Mouse (Mus musculus) intestine, postnatal 0 days (tissue): ENCODE measurements around the gene Fcer1g. TPM values are rescaled to one million over a fixed set of nuclear protein-coding genes. Genes with fewer than 3 reads are reported as not detected.
A peak's percentile ranks its signal among the peaks of the same experiment; 100 is the strongest.

Source experiments
- ATAC-seq: fragments of 200-750 bp; cut with Nextera tagmentation; 2 replicates; pipeline ENCODE4 v1.8.0; 2017; ENCODE audit warnings: mild to moderate bottlenecking, moderate TSS enrichment, moderate library complexity
- H3K27ac ChIP-seq: fragments of 300-500 bp; sonication (generic); 2 replicates; pipeline ENCODE4 v1.5.1; 2014; ENCODE audit warnings: mild to moderate bottlenecking, low read depth, low read length, moderate library complexity
- H3K27me3 ChIP-seq: fragments of 300-500 bp; sonication (generic); replicated peaks from 2 replicates; pipeline ENCODE4 v1.6.1; 2014; ENCODE audit warnings: low read length, mixed read lengths; ENCODE audit not compliant: control insufficient read depth, insufficient read depth
- H3K36me3 ChIP-seq: fragments of 300-500 bp; sonication (generic); 2 replicates; pipeline ENCODE4 v1.6.1; 2014; ENCODE audit warnings: mild to moderate bottlenecking, moderate library complexity; ENCODE audit not compliant: control insufficient read depth, insufficient read depth
- H3K4me1 ChIP-seq: fragments of 300-500 bp; sonication (generic); replicated peaks from 2 replicates; pipeline ENCODE4 v1.6.1; 2014; ENCODE audit warnings: antibody characterized with exemption, low read length, mixed read lengths; ENCODE audit not compliant: control insufficient read depth, insufficient read depth
- H3K4me2 ChIP-seq: fragments of 300-500 bp; sonication (generic); replicated peaks from 2 replicates; pipeline ENCODE4 v1.6.1; 2014; ENCODE audit warnings: low read depth, mild to moderate bottlenecking, moderate library complexity
- H3K4me3 ChIP-seq: fragments of 300-500 bp; sonication (generic); 2 replicates; pipeline ENCODE4 v1.5.1; 2014; ENCODE audit warnings: low read depth, low read length
- H3K9ac ChIP-seq: fragments of 300-500 bp; sonication (generic); 2 replicates; pipeline ENCODE4 v1.6.1; 2014; ENCODE audit warnings: mild to moderate bottlenecking, low read depth, low read length
- H3K9me3 ChIP-seq: fragments of 300-500 bp; sonication (generic); 2 replicates; pipeline ENCODE4 v1.6.1; 2016; ENCODE audit warnings: mixed run types; ENCODE audit not compliant: control insufficient read depth
- CTCF ChIP-seq: sonication (generic); IDR thresholded peaks from 2 replicates; pipeline ENCODE4 v1.5.1; 2016; ENCODE audit warnings: low read depth, mild to moderate bottlenecking, control low read depth, antibody characterized with exemption, moderate library complexity
- WGBS: fragments of 180-500 bp; shearing (Covaris S2); extraction: QIAGEN DNeasy Blood & Tissue Kit; methylation state at CpG from one replicate; pipeline ENCODE4 v1.1.7; 2014; 5-methylcytosine and 5-hydroxymethylcytosine counted together
- polyA plus RNA-seq: library from polyadenylated mRNA; unstranded; fragments of >200 nt; fragmentation: Nextera tagmentation; extraction: Ambion mirVana; gene quantifications from 2 replicates; pipeline ENCODE4 v1.2.1, GENCODE M21; 2015

Fcer1g gene
- polyA plus RNA-seq, 1 experiment from 2014 or later, result 47.7 TPM

DNA sequence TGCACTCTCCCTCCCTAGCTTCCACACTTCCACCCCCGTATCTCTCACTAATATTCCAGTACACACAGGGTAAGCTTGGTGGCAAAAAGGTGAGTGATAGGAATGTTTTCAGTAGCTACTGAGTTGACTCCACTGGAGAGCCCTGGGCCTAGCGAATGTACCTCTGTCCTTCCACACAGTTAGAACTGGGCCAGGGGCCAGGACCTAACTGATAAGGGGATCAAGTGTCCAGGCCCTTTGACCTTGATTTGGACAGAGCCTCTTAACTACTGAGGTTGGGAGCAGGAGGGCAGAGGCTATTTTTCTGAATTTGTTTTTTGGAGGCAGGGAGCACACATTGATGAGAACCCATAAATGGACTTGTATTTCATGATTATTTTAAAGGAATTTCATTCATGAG lies 10.4 kb downstream of the Fcer1g start:
- no peak overlapping the region for H3K4me3 ChIP-seq
- WGBS, result 70% methylated on average over 2 of the region's 2 CpGs
- no peak overlapping the region for H3K4me2 ChIP-seq
- peaks cover 10% of the 10 kb centered on the region for H3K4me1 ChIP-seq
- TF ChIP-seq CTCF, result no peak
- no peak overlapping the region for H3K9ac ChIP-seq
- H3K36me3 ChIP-seq, result peaks cover 18% of the 10 kb centered on the region
- no peak overlapping the region for H3K27ac ChIP-seq
- H3K27me3 ChIP-seq, result no peaks in the 10 kb centered on the region
- no peaks in the 10 kb centered on the region for H3K9me3 ChIP-seq
- ATAC-seq, result no peak

DNA sequence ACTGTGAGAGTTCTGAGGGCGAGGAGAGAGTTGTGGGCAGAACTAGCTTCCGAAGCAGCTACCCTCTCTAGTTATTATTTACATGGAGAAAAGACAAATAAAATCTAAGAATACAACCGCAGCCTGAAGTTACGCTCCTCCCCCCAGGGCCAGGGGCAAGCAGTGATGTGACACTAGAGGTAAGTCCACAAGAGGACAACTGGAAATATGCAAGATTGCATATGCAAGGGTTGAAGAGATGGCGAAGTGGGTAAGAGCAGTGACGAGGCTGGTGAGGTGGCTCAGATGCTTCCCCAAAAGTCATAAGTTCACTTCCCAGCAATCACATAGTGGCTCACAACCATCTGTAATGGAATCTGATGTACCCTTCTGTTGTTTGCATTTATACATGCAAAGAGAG lies 11.0 kb downstream of the Fcer1g start:
- peaks cover 10% of the 10 kb centered on the region for H3K4me1 ChIP-seq
- 71% methylated on average over 6 of the region's 6 CpGs for WGBS
- H3K27ac ChIP-seq, result peak overlapping the region; percentile 78
- H3K4me2 ChIP-seq, result peak overlapping the region; percentile 58
- peaks cover 24% of the 10 kb centered on the region for H3K36me3 ChIP-seq
- no peaks in the 10 kb centered on the region for H3K27me3 ChIP-seq
- H3K9ac ChIP-seq, result 0 out of 2 replicates have a peak overlapping the region, but pooled peaks have one; percentile 32
- no peaks in the 10 kb centered on the region for H3K9me3 ChIP-seq
- ATAC-seq, result no peak
- TF ChIP-seq CTCF, result no peak
- H3K4me3 ChIP-seq, result peak overlapping the region; percentile 27

DNA sequence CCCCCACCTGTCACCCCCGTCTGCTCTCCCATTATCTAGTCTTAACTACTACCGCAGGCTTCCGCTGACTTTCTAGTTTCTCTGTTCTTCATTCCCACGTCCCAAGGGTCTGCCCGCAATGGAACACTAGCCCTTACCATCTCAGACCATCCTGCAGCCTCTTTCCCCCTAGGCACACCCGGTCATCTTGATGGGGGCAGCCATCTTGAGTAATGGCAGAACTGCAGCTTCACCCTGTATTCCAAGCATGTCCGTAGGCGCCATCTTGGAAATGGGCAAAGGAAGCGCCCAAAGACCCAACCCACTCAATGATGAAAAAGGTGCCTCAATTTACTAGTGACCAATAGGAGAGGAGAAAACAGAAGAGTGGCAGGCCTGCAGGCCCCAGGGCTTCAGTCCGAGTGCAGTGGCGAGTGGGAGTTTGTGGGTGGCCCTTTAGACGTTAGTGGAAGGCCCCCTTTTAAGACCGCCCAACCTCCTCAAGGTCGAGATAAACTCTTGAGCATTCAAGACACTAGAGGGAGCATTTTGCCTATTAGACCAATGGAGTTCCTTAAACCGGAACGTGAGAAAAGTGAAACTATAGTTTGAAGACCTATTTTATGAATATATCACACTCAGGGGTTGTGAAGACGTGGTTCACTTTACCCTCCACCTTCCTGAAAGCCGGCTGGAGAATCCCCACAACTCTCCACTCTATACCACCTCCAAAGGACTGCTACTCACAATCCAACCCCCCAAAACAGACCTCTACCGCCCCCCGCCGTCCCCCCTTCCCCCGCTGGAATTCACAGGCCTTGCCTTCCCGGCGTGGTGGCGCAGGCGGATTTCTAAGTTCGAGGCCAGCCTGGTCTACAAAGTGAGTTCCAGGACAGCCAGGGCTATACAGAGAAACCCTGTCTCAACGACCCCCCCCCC lies 11.7 kb downstream of the Fcer1g start, which contains the start of gene Tomm40l:
Gene Tomm40l, minus strand, starts transcription at position 277 of the 918 bp plus-strand sequence.
- peak within 1 kb of the TSS; percentile 85 for H3K4me2 ChIP-seq
- no peaks in the 10 kb centered on the region for H3K27me3 ChIP-seq
- H3K36me3 ChIP-seq, result peaks cover 27% of the 10 kb centered on the region
- TF ChIP-seq CTCF, result peak; percentile 84
- no peaks in the 10 kb centered on the region for H3K9me3 ChIP-seq
- peak within 1 kb of the TSS; percentile 32; the same call in 1 of the 2 replicates for H3K9ac ChIP-seq
- peaks cover 10% of the 10 kb centered on the region for H3K4me1 ChIP-seq
- ATAC-seq, result peak; percentile 98
- peak within 1 kb of the TSS; percentile 78 for H3K27ac ChIP-seq
- H3K4me3 ChIP-seq, result peak within 1 kb of the TSS; percentile 58
- 1% methylated on average over 28 of the region's 28 CpGs for WGBS

DNA sequence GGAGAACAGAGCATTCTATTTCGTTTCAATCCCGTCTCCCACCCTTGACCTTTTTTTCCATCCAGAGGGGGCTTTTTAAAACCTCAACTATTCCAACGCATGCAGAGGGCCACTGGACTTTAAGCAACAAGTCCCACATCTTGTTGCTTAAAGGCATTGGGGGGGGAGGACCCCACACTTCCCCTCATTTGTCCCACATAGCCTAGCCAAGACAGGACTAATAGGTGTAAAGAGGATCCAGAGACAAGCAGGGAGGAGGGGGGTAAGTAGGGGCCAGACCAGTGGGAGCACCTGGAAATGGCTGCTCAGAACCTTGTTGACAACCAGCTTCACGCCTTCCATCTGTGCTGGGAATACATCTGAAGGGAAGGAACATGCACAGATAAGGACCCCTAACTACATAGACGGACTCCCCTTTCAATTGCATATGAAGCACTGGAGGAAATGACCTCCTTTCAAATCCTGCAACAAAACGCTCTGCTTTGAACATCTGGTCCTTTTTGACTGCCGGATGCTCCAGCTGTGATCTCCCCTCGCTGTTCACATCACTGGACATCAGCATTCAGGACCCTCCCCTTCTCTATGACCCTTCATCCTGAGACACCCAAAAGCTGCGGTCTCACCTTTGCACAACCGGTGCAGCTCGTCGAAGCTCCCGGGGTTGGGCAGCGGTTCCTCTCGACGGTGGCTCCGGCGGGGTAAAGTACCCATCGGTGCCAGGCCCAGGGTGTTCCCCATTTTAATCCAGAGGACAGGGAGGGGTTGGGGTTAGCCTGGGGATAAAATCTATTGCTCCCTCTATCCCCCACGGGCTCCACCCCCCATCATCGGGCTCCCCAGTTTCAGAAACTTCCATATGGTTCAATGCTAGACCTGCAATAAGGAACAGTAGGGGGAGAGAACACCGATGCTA lies 12.6 kb downstream of the Fcer1g start:
- H3K4me1 ChIP-seq, result peaks cover 10% of the 10 kb centered on the region
- peak overlapping the region; percentile 58 for H3K4me3 ChIP-seq
- H3K9ac ChIP-seq, result peak overlapping the region; percentile 19; the same call in 1 of the 2 replicates
- H3K4me2 ChIP-seq, result peak overlapping the region; percentile 85
- no peak for TF ChIP-seq CTCF
- no peaks in the 10 kb centered on the region for H3K9me3 ChIP-seq
- peaks cover 33% of the 10 kb centered on the region for H3K36me3 ChIP-seq
- no peak for ATAC-seq
- no peaks in the 10 kb centered on the region for H3K27me3 ChIP-seq
- 7% methylated on average over 22 of the region's 22 CpGs for WGBS
- H3K27ac ChIP-seq, result no peak overlapping the region

DNA sequence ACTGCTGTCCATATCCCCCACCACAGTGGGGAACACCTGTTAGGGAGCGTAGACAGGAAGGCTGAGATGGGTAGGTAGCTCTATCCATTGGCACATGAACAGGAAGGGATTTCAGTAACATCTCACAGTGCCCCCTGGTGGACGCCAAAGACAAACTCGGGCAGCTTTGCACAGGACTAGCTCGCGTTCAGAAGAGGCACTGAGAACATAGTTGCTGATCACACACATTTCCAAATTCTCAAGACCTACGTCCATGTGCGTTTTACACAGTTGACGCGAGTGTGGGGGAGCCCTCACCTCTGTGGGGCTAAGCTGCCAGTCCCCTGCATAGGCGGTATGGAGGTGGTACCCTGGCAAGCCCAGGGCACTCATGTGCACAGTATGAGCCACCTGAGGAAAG lies 13.3 kb downstream of the Fcer1g start:
- WGBS, result 8% methylated on average over 10 of the region's 10 CpGs
- H3K27ac ChIP-seq, result no peak overlapping the region
- TF ChIP-seq CTCF, result peak; percentile 93
- peaks cover 33% of the 10 kb centered on the region for H3K36me3 ChIP-seq
- ATAC-seq, result 0 out of 2 replicates have a peak, but pooled peaks have one; percentile 19
- no peak overlapping the region for H3K4me3 ChIP-seq
- no peak overlapping the region for H3K9ac ChIP-seq
- H3K27me3 ChIP-seq, result no peaks in the 10 kb centered on the region
- peak overlapping the region; percentile 85 for H3K4me2 ChIP-seq
- H3K4me1 ChIP-seq, result peaks cover 10% of the 10 kb centered on the region
- H3K9me3 ChIP-seq, result no peaks in the 10 kb centered on the region
